Comparison of ENCODE assay signal across 27 mouse cellular contexts in genomic region chr10:117774817-117775120, GRCm38 (mm10). TPM values are rescaled to one million over a fixed set of nuclear protein-coding genes. Genes with fewer than 3 reads are reported as not detected.
"Had no signal": no experiment of that assay in that cellular context is flagged by ENCODE, and none has a peak within 500 bp of the region (broad histone marks: within the 10 kb centered on the region; RNA-seq: fewer than 3 reads in every experiment).

No protein-coding gene starts in this region.

- DNase-seq: cerebellum, adult 9-10 months; cerebellum, adult 9-11 months; cerebellum, postnatal 10 days; cerebellum, postnatal 14 days; cerebellum, postnatal 25 days; cerebellum, postnatal 36 days; embryo, embryonic 11 days; forebrain, postnatal 0 days; gastrocnemius, adult 2 months; gastrocnemius, postnatal 10 days; gastrocnemius, postnatal 14 days; gastrocnemius, postnatal 25 days; gastrocnemius, postnatal 36 days; heart, adult 11 months; heart, adult 18-20 months; heart, adult 2 months had no signal

- H3K9ac ChIP-seq: embryonic facial prominence, embryonic 12.5 days; embryonic facial prominence, embryonic 13.5 days; embryonic facial prominence, embryonic 15.5 days; forebrain, embryonic 12.5 days; forebrain, embryonic 13.5 days; forebrain, embryonic 15.5 days; forebrain, postnatal 0 days had no signal

- H3K27me3 ChIP-seq: embryonic facial prominence, embryonic 12.5 days; embryonic facial prominence, embryonic 13.5 days; embryonic facial prominence, embryonic 15.5 days; forebrain, embryonic 12.5 days; forebrain, embryonic 13.5 days; forebrain, embryonic 15.5 days had no signal

- H3K4me2 ChIP-seq: embryonic facial prominence, embryonic 12.5 days; embryonic facial prominence, embryonic 13.5 days; embryonic facial prominence, embryonic 15.5 days; forebrain, embryonic 12.5 days; forebrain, embryonic 13.5 days; forebrain, embryonic 15.5 days had no signal

- H3K4me1 ChIP-seq: embryonic facial prominence, embryonic 10.5 days; embryonic facial prominence, embryonic 12.5 days; embryonic facial prominence, embryonic 13.5 days; embryonic facial prominence, embryonic 15.5 days; forebrain, embryonic 10.5 days; forebrain, embryonic 12.5 days; forebrain, embryonic 13.5 days; forebrain, embryonic 15.5 days had no signal

- H3K27ac ChIP-seq: embryonic facial prominence, embryonic 10.5 days; embryonic facial prominence, embryonic 12.5 days; embryonic facial prominence, embryonic 13.5 days; embryonic facial prominence, embryonic 15.5 days; forebrain, embryonic 10.5 days; forebrain, embryonic 12.5 days; forebrain, embryonic 13.5 days; forebrain, embryonic 15.5 days; gastrocnemius, adult 2 months; heart, adult 2 months had no signal

- H3K4me3 ChIP-seq: embryonic facial prominence, embryonic 10.5 days; embryonic facial prominence, embryonic 12.5 days; embryonic facial prominence, embryonic 13.5 days; embryonic facial prominence, embryonic 15.5 days; erythroblast, embryonic 14.5 days; forebrain, embryonic 10.5 days; forebrain, embryonic 12.5 days; forebrain, embryonic 13.5 days; forebrain, embryonic 15.5 days; gastrocnemius, adult 2 months; heart, adult 2 months had no signal

- ATAC-seq: forebrain, embryonic 13.5 days; forebrain, embryonic 14.5 days; forebrain, embryonic 15.5 days; forebrain, embryonic 16.5 days; forebrain, postnatal 0 days had no signal

- H3K9me3 ChIP-seq: embryonic facial prominence, embryonic 10.5 days; embryonic facial prominence, embryonic 12.5 days; embryonic facial prominence, embryonic 13.5 days; embryonic facial prominence, embryonic 15.5 days; forebrain, embryonic 10.5 days; forebrain, embryonic 12.5 days; forebrain, embryonic 13.5 days; forebrain, embryonic 15.5 days had no signal

RNA-seq across cellular contexts. Expression of gene Slc35e3, which starts 28.6 kb away (rescaled TPM):
- polyA plus RNA-seq: erythroblast, embryonic 14.5 days had no signal
